Mouse (Mus musculus): ENCODE measurements around the gene D930048N14Rik.

DNA sequence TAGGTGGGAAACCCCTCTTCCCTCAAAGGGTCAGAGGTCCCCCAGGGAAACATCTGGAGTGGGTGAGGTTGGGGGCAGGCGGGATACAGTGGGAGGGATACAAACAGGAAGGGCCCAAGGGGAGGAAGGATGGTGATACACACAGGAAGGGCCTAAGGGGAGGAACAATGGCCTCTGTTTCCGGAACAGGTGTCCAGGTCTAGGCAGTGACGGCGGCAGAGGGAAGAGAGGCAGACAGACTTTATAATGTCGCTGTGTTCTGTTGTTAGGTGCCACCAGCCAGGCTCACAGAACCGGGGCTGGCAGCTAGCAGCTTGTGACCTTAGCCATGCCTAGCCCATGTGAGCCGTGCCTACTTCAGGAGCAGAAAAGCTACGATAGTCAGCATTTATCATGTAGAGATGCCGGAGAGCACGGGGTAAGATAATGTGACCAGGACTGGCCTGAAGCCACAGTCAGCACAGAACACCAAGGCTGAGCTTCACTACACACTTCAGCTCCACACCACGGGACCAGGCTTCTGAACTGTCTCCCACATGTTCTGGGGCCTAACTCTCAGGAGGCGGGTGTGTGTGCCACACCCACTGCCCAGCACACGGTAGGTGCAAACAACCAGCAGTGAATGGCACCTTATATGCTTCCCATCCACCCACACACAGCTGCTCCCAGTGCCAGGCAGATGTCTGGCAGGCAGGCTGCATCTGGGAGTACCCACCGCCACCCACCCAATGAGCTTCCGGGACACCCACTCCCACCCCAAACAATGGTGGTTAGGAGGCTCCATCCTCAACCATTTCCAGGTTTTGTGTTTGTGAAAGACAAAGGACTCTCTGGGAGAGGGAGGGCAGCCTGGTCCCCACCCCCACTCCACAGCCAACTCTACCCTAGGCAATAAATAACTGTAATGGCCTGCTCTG lies 3.7 kb upstream of the D930048N14Rik start:
- TF ChIP-seq POLR2A (IDR thresholded peaks at IDR 0.05; ENCODE audit: control insufficient read depth, low read depth, low read length), result no peak
- TF ChIP-seq CTCF (IDR thresholded peaks at IDR 0.05; ENCODE audit: control insufficient read depth, insufficient read depth, insufficient replicate concordance, low read depth, low read length), result no peak
